Mouse (Mus musculus): Measurements from ENCODE around the gene Fam216b. TPM values are rescaled to one million over a fixed set of nuclear protein-coding genes. Genes with fewer than 3 reads are reported as not detected.

The Fam216b gene
- polyA plus RNA-seq, 1 experiment from 2014 or later, result not detected

Other genes starting within 250 kb of the Fam216b start
- gene Dnajc15, start 213.9 kb downstream of the Fam216b start, polyA plus RNA-seq (2016; fragmentation: Nextera tagmentation; extraction: Ambion mirVana), result 102 and 114 TPM in 2 replicates
- 0.16 TPM in 1 of 2 replicates, not detected in the other for gene Epsti1, start 184.8 kb downstream of the Fam216b start, polyA plus RNA-seq (2016; fragmentation: Nextera tagmentation; extraction: Ambion mirVana)
- 0.10 TPM in 1 of 2 replicates, not detected in the other for gene Tnfsf11, start 219.0 kb upstream of the Fam216b start, polyA plus RNA-seq (2016; fragmentation: Nextera tagmentation; extraction: Ambion mirVana)

Data from midbrain, embryonic 10.5 days (tissue).